Mouse (Mus musculus) left cerebral cortex, postnatal 4 days (tissue): ENCODE measurements around the gene Ccdc85b. TPM values are rescaled to one million over a fixed set of nuclear protein-coding genes. Genes with fewer than 3 reads are reported as not detected.

Source experiments
- DNase-seq: peaks from one replicate; pipeline ENCODE4 v3.0.0-alpha.2; 2022
- intact Hi-C: fragments of 180-260 bp; cut with DNase I; formaldehyde crosslinking; loops from one replicate; pipeline ENCODE4 v1.15.1; 2025
- total RNA-seq, 2 experiments: library from RNA; stranded (reverse); gene quantifications; 2 replicates each; pipeline ENCODE4 v1.2.3; 2021

Ccdc85b gene
- total RNA-seq, 2 experiments from 2014 or later = 20.8 to 21.6 TPM

DNA sequence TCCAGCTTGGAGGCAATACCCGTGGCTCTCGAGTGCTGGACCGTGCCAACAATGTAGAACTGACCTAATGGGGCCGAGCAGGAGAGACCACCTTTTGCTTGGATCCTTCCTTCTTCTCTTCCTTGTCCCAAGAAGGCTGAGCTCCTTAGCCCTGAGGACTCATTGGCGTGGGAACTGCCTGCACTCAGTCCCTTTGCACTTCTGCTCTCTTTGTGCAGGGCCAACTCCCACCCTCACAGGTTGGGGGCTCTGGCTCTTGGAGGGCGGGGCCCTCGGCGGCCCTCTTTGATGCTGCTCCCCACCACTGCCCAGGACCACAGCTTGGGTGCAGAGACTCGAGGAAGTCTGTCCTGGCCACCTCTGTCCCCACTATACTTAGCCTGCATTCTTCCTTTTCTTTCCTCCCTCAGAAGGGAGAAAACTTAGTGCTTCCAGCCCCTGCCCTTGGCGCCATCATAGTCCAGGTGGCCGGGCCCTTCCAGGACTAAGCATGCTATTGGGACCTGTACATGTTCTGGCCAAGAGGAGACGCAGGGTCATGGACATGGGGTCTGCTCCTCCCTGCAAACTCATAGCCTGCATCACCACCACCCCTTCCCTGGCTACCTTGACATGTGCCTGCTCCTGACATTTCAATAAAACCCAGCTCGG lies 30.9 kb downstream of the Ccdc85b start:
- intact Hi-C loops = no loop called here

DNA sequence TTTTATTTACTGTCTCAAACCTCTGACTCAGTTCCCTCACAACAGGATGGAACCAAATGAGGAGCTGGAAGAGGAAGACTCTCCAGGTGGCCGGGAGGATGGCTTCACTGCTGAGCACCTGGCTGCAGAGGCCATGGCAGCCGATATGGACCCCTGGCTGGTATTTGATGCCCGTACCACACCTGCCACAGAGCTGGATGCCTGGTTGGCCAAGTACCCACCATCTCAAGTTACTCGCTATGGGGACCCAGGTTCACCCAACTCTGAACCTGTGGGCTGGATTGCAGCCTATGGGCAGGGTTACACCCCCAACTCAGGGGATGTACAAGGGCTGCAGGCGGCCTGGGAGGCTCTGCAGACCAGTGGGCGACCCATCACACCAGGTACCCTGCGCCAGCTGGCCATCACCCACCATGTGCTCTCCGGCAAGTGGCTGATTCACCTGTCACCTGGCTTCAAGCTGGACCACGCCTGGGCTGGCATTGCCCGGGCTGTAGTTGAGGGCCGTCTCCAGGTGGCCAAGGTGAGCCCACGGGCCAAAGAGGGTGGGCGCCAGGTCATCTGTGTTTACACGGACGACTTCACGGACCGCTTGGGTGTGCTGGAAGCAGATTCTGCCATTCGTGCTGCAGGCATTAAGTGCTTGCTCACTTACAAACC lies 31.7 kb downstream of the Ccdc85b start:
- intact Hi-C loops = no loop called here
- DNase-seq = peak; percentile 17

More for the DNA sequence above, 30.9 kb downstream of the Ccdc85b start:
- no peak for DNase-seq

DNA sequence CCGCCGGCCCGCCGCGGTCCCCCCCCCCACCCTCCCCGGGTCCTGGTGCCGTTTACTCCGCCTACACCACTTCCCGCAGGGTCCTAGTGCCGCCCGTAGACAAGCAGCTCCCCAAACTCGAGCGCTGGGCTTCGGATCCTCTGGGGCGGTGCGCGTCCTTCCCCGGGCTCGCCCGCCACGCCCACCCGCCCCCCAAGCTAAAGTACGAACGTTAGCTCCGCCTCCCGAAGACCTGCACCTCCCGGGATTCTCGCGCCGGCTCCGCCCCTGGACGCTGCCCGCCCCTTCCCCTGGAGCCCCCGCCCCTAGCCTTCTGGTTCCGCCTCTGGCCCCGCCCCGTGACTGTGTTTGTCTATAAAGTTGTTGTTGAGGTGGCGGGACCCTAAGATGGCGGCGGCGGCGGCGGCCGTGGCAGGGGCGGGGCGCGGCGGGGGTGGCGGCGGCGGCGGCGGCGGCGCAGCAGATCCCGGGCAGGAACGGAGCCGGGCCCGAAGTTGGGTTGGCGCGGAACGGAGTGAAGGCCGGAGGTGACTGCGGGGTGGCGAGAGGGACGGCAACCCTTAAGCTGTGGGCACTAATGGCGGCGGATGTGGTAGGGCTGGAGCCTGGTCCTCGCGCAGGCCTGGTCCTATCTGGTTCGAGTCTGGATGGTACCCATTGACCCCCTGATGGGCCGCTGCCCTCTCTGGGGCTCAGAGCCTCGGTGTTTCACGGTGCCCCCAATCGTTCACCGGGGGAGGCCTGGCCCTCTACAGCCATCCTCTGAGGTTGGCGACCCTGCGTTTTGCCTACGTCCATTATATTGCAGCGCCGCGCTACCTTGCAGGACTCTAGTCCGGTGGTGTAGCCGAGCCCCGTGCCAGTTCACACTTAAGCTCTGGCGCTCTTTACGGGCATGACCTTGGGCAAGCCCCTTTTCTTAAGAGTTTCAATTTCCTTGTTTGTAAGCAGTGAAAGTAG lies 32.6 kb downstream of the Ccdc85b start, which contains the start of the genes Drap1 and AI837181:
TSS of gene Drap1 (minus strand) at position 198 of the 960 bp plus-strand sequence.
TSS of gene AI837181 (plus strand) at position 363 of the 960 bp plus-strand sequence.
- DNase-seq = peak; percentile 99
- intact Hi-C loops = no loop called here

DNA sequence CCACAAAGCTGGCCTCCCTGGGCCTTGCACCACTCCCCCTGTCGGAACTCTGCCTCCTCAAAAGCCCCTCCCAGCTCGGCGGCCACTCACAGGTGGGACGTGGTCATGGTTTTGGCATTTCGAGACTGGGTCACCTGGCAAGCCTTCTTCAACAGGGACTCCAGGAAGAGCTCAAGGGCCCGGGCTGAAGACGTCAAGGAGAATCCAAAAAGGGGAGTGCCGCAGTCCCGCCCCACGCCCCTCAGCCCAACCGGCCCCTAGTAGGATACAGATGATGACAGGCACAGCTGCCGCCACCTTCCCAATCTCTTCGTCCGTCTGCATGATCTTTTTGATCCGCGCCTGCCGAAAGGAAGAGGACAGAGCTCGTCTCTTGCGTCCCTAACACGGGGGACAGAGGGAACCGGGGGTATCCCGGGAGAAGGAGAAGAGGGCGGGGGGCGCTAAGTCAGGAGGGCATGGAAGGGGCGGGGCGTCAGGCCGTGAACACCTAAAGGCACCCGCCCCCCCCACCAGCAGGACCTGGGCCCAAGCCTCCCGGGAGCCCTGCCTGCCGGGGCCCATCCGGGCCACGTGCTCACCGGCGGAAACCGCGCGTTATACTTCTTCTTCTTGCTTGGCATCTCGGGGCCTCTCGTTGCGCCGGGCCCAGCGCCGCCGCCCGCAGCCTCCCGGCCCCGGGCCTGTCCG lies 33.5 kb downstream of the Ccdc85b start:
- peak; percentile 73 for DNase-seq
- intact Hi-C loops = no loop called here

DNA sequence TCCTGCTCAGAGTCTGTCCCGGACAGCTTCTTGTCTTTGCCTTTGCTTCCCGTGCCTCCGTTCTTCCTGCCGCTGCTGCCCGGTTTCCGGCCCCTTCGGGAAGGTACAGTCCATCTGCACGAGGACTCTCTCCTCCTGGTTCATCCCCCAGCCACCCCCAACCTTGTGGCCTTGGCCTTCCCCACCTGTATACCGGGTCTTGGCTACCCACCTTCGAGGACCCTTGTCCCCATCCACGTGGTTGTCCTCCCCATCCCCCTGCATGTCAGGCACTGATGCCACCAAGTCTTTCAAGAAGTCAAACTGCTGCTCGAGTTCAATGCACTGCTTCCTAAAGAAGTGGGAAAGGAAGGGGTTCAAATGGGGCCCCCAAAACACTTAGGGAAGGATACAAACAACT lies 34.1 kb downstream of the Ccdc85b start:
- intact Hi-C loops = no loop called here
- DNase-seq = no peak

DNA sequence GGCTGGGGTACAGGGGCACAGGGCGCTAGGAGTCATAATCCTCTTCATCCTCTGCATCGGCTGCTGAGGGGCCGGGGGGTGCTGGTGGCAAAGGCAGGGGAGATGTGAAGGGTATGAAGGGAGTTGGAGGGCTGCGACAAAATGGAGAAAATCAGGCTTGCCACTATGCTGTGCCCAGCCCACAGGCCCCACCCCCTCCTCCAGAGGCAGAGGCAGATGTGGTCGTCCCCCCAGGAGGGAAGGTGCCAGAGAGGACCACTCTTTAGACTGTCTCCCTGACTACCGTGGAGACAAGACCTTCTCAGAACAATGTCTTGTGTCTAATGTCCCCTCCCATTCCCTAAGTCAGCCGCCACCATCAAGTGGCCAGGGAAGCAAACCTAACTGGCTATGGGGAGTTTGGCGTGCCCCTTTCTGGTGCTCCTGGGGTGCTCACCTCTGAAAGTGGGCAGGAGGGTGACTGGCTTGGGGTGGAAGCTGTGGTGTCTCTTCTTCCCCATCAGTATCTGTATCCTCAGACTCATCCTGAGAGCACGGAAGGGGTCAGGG lies 34.7 kb downstream of the Ccdc85b start:
- no peak for DNase-seq
- intact Hi-C loops = no loop called here

DNA sequence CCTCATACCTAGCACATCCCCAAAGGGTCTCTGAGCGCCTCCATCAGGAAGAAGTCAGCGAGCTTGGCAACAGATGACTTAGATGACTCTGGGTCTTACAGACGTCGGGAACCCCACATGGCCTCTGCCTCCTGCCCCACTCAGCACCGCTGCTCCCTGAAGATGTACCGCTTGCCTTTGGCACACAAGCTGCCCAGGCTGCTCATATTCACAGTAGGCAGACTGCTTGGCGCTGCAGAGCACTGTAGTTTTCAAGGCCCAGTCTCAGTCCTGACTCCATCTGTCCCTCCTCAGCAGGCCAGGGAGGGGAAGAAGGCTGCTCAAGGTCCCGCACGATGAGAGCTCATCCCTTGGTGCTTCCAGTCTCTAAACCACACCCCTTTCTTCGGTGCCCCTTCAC lies 35.4 kb downstream of the Ccdc85b start:
- intact Hi-C loops = no loop called here
- DNase-seq = peak; percentile 16

DNA sequence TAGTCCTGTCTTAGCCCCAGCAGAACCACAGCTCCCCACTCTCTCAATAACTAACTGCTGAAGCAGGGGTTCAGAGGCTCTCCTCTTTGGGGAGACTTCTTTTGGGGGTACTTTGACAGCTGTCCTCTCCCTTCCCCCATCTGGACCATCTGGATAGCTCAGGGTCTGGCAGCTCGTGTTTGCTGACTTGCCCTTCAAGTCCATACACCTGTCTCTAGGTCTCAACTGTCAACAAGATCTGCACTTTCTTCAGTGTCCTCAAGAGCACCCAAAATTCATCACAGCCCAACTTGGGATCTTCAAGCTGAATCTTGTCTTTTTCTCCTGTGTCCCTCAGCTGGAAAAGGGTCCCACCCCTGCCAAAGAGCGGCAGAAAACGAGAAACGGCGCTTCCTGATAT lies 35.9 kb downstream of the Ccdc85b start:
- DNase-seq = no peak
- intact Hi-C loops = no loop called here

DNA sequence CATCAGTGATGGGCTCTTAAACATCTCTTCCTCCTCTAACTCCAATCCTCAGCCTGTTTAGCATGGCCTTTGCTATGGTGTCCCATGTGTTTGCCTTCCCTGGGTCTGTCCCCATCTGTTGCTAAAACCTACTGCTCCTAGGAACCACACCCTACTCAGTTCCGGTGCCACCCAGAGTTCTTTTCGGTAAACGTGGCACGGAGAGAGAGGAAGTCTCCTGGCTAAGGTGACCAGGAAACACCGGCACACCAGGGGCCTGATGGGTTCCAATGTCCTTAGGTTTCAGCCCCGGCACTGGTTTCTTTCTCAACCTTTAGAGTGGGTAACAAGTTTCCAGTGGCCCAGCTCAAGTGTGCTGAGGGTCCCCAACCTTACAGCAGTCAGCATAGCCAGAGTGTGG lies 37.1 kb downstream of the Ccdc85b start:
- intact Hi-C loops = no loop called here

DNA sequence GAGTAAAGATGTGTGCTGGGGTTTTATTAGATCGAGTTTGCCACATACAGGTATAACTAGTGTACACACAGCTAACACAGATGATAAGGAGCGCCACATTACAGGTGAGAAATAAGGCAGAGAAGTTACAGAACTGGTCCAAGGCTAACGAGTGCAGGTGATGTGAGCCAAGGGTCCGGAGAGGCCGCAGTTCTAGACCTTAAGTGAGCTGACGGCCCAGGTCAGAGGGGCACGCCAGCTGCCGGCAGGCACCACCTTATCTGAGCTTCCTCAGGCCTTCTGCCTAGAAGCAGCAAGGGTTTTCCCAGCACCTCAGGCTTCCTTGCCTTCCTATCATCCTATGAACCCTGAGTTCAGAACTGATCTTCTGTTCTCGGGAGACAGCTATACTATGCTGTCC lies 38.1 kb downstream of the Ccdc85b start:
- DNase-seq = no peak
- intact Hi-C loops = no loop called here

More for the DNA sequence above, 37.1 kb downstream of the Ccdc85b start:
- no peak for DNase-seq

DNA sequence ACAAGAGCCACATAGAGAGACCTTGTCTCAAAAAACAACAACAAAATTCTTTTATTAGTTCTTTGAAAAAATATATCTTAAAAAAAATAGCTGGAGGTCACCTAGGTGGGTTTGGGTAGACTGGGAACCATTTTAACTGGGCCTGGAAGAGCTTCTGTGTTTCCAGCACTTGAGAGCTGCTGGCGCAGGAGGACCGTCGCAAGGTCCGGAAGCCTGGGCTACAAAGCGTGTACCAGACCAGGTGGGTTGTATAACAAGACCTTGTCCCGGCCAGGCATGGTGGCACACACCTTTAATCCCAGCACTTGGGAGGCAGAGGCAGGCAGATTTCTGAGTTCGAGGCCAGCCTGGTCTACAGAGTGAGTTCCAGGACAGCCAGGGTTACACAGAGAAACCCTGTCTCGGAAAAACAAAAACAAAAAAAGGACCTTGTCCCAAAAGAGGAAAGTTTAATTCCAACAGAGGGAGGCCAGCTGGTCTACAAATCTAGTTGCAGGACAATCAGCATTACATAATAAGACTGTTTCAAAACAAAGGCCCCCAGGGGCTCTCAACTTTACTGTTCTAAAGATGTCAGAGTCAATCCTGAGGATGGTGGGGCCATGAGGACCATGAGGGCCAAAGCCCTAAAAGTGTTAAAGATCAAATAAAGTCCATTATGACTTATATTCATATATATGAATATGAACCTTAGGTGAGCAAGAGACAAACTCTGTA lies 38.8 kb downstream of the Ccdc85b start:
- DNase-seq = no peak
- intact Hi-C loops = no loop called here

DNA sequence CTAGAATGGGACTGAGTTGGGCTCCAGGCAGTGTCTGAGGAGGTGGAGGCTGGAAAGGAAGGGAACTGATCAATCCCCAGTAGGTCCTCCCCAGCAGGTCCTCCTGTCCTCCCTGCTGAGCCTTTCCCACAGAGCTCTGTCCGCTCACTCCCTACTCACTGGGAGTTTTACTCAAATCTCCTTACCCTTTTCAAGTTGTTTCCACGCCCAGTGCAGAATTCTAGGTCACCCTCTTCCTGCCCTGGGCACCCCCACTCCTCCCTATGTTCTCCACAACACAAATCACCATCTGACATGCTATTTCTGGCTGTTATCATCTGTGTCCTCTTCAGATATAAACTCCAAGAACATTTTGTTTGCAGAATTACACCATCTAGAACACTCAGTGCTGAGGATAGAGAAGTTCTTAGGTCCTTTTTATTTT lies 43.1 kb downstream of the Ccdc85b start:
- intact Hi-C loops = no loop called here
- no peak for DNase-seq

DNA sequence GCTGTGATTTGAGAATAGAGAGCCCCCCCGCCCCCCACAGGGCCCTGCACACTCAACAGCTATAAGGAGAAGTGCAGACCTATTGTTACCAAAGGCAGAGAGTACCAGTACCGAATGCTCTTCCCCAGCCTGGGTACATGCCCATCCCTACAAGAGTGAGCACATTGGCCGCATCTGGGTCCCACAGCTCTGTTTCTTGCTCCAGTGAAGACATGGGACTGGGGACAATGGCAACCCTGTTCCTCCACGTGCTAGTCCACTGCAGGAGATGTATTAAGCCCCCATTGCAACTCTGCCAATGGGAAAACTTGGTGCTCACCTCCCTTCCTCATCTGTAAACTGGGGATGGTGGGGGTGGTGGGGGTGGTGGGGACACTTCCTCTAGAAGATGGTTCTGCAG lies 43.9 kb downstream of the Ccdc85b start:
- DNase-seq = no peak
- intact Hi-C loops = no loop called here

DNA sequence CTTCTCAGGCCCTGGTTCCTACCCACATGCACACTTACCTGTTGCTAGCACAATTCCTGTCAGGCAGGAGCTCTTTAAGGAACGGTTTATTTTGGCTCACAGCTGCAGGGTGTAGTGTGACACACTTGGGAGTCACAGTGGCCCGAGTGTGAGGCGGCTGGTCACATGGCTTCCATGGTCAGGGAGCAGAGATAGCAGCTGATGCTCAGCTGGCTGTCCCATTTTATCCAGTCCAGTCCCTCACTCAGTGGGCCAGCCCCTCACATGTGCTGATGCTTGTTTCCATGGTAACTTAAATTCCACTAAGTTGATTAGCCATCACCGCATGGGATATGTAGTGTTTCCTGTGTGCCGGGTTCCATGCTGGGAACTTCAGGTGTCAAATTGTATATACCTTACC lies 45.7 kb downstream of the Ccdc85b start:
- intact Hi-C loops = no loop called here
- DNase-seq = no peak

DNA sequence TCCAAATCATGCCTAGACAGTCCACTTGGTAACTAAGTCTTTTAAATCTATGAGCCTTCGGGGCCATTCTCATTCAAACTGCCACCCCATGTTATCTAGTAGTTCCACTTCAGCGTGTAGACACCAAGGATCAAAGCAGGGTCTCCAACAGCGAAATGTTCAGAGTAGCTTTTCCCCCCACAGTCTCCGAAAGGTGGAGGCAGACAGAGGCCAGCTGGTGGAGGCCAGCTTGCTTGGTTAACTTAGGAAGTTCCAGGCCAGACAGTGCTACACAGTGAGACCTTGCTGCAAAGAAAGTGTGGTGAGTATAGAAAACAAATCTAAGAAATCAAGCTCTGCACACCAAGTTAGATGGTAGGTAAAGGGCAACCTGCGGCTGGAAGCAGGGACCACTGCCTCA lies 47.1 kb downstream of the Ccdc85b start:
- intact Hi-C loops = no loop called here
- DNase-seq = no peak

DNA sequence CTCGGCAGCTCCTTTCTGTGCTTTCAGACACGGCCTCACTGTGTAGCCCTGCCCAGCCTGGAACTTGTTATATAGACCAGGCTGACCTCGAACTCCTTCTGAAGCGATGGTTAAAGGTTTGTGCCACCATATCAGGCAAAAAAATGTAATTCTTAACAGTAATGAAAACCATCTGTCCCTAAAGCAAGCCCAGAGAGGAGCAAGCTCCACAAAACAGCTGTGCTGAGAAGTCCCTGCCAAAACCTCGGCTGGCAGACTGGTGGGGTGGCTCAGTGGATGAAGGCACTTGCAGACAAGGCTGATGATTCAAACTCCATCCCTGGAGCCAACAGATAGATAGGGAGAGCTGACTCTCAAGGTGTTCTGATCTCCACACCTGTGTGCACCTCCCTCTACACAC lies 48.6 kb downstream of the Ccdc85b start:
- peak; percentile 30 for DNase-seq
- intact Hi-C loops = no loop called here

DNA sequence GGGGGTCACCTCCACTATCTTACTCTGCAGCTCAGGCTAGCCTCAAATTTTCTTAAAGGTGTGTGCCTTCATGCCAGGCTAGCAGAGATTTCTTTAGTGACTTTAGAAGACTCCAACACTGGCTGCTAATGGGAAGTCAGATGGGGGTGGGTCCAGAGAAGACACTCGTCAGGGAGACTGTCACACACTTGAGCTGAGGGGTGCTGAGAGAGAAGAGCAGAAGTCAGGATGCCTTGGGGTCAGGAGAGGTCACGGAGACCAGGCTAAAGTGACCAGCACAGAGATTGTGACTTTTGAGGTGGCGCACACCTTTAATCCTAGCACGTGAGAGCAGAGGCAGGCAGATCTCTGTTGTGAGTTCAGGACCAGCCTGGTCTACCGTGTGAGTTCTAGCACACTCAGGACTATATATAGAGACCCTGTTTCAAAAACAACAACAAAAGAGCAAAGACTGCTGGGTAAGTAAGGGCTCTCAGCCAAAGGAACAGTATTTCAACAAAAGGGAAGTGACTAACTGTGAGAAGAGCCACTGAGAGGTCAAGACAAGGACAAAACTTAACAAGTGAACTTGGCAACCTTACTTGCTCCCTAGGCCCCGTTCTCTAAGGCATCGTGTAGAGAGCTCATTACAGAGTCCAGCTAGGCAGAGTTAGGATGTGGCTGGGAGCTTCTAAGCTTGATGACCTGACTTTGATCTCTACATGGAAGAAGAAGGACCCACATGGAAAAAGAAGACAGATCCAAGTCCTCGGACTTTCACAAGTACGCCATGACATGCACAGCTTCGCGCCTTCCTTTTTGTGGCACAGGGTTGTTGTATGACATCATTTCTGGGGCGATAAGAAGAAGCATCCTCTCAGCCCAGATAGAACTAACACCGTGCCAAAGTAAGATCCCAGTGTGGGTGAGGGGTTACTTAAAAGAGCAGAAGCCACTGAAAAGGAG lies 49.4 kb downstream of the Ccdc85b start:
- no peak for DNase-seq
- intact Hi-C loops = no loop called here

DNA sequence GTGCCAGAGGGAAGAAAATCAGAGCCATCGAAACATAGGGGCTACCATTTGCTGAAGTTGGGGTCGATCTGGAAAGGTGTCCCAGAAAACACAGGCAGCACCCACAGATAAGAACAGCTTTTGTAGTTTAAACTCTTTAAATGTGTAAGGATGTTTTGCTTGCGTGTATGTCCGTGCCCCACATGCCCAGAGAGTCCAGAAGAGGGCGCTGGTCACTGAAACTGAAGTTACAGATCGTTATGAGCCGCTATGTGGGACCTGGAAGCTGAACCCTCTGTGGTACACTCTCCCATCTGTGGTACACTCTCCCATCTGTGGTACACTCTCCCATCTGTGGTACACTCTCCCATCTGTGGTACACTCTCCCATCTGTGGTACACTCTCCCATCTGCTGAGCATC lies 50.6 kb downstream of the Ccdc85b start:
- intact Hi-C loops = no loop called here
- DNase-seq = peak; percentile 51
